Mouse (Mus musculus): ENCODE measurements around the gene Gm20388.

DNA sequence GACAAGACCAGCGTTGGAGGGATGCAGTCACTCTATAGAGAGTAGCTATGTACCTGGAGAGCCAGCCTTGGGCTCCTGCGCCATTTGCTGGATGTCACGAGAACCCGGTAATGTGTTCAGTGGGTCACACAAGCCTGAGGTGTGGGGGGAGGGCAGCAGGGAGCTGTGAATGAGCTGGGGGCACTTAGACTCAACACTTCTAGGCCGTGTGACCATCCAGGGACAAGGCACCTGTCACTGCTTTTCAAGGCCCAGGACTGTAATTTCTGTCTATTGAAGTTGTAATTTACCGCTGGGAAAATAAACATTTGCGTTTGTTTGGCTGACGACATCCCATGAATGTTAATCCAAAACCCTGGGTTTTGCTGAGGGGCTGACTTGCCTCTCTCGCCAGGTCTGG lies 2776.2 kb downstream of the Gm20388 start:
- no peak for TF ChIP-seq CTCF (IDR thresholded peaks at IDR 0.05; ENCODE audit: low read depth, low read length)
- TF ChIP-seq TAL1 (conservative IDR thresholded peaks at IDR 0.05; ENCODE audit: low read depth, low read length) = no peak
- no peak for TF ChIP-seq GATA1 (IDR thresholded peaks at IDR 0.05; ENCODE audit: borderline replicate concordance, low read length)

Measured in G1E (cell line).